Mouse (Mus musculus) natural killer cell, adult 2 months (primary cell): ENCODE data around the gene Frs2.
"Not testable (repeated sequence)": the region's sequence is repeated elsewhere in the genome, so short reads cannot be mapped to it uniquely, and the experiment has no call there.

Source experiments
- DNase-seq, 2 experiments: peaks; one replicate each; pipeline ENCODE4 v3.0.0; 2022; ENCODE audit warnings: low spot score in 2 of 2

The Frs2 gene

GRCm38 (mm10) chr10:117043497-117044166 lies 104.7 kb downstream of the Frs2 start:
- not testable (repeated sequence) for DNase-seq

- DNase-seq = no peak
Observed at GRCm38 (mm10) chr10:117042295-117042694, 106.0 kb downstream of the Frs2 start.

- no peak for DNase-seq
Observed at GRCm38 (mm10) chr10:117040355-117040754, 108.0 kb downstream of the Frs2 start.

GRCm38 (mm10) chr10:117033785-117034184 lies 114.5 kb downstream of the Frs2 start:
- DNase-seq = peak; percentile 44 to 74

GRCm38 (mm10) chr10:117031160-117031559 lies 117.2 kb downstream of the Frs2 start:
- DNase-seq = no peak

GRCm38 (mm10) chr10:117026176-117026575 lies 122.2 kb downstream of the Frs2 start:
- DNase-seq = no peak

GRCm38 (mm10) chr10:117025776-117026175 lies 122.6 kb downstream of the Frs2 start:
- not testable (repeated sequence) for DNase-seq

GRCm38 (mm10) chr10:117023693-117024092 lies 124.6 kb downstream of the Frs2 start:
- DNase-seq = no peak

- DNase-seq = no peak
Observed at GRCm38 (mm10) chr10:117021020-117021754, 127.1 kb downstream of the Frs2 start.
